Mouse (Mus musculus) brain, embryonic 14.5 days (tissue): ENCODE measurements around the gene Jsrp1.

ENCODE experiments used
- CTCF ChIP-seq: fragments of 200-500 bp; IDR thresholded peaks from 2 replicates; pipeline ENCODE4 v1.5.1; 2012; ENCODE audit warnings: inconsistent platforms, mild to moderate bottlenecking, moderate library complexity, borderline replicate concordance; ENCODE audit not compliant: insufficient read depth, insufficient read length; ENCODE audit errors: extremely low read depth
- POLR2A ChIP-seq: fragments of 200-500 bp; IDR thresholded peaks from 2 replicates; pipeline ENCODE4 v1.6.1; 2012; ENCODE audit warnings: mild to moderate bottlenecking, inconsistent platforms, borderline replicate concordance; ENCODE audit not compliant: poor library complexity, insufficient read depth, insufficient read length, severe bottlenecking; ENCODE audit errors: extremely low read depth

- TF ChIP-seq CTCF (no peak), POLR2A (no peak)
Observed at GRCm38 (mm10) chr10:80831136-80831535, 17.8 kb upstream of the Jsrp1 start.
